Mouse (Mus musculus): ENCODE results near the gene Ppp1r9a. TPM values are rescaled to one million over a fixed set of nuclear protein-coding genes. Genes with fewer than 3 reads are reported as not detected.

The Ppp1r9a gene
- polyA plus RNA-seq, 1 experiment: 0.62 TPM

DNA sequence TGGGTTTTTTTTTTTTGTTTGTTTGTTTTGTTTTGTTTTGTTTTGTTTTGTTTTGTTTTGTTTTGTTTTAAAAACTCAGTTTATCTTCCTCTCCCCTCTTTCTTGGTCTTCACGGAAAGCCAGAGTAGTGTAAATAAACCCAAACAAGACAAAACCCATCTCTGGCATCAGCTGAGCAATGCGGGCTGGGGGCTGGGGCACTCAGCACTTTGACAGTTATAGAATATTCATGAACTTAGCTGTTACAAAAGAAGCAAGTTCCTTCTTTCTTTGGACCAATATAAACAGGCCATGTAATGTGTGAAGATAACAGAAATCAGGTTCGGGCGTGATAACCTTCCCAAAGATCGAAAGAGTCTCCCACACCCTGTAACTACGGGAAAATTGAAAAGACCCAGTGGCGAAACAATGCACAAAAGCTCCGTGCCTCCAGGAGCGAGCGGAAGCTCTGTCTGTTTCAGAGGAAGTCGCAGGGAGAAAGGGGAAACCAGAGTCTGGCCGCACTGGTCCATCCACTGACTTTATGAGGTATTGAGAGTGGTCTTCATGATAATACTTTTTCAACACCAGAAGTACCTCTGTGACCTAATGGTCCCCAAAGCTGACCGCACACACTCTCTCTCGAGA is 264.4 kb downstream of the Ppp1r9a start:
- Histone ChIP-seq H3K4me1 (ENCODE audit: control insufficient read depth, insufficient read depth, insufficient read length) (no peaks in the 10 kb centered on the region), H3K27me3 (ENCODE audit: control insufficient read depth, insufficient read depth, low read length) (no peaks in the 10 kb centered on the region), H3K4me3 (ENCODE audit: extremely low read depth, insufficient read depth, insufficient read length) (peak overlapping the region; percentile 4; the same call in 1 of the 2 replicates), H3K27ac (ENCODE audit: insufficient read depth, low read length) (no peak overlapping the region), H3K36me3 (ENCODE audit: control insufficient read depth, insufficient read depth, low read length) (no peaks in the 10 kb centered on the region)
- peak in 1 of 2 experiments; percentile 6 for DNase-seq (ENCODE audit: low read depth in 1 of 2, low spot score in 2 of 2)
- 9% methylated on average over 14 of the region's 14 CpGs for WGBS
- TF ChIP-seq CTCF (IDR thresholded peaks at IDR 0.05; ENCODE audit: extremely low read depth, insufficient read depth, insufficient read length, insufficient replicate concordance): no peak
- no peak for TF ChIP-seq POLR2A (IDR thresholded peaks at IDR 0.05; ENCODE audit: low read depth, low read length)

GRCm38 (mm10) chr6:5168158-5168557 is 265.4 kb downstream of the Ppp1r9a start:
- DNase-seq (ENCODE audit: low read depth in 1 of 2, low spot score in 2 of 2): no peak
- no peaks in the 10 kb centered on the region for H3K27me3 ChIP-seq (ENCODE audit: control insufficient read depth, insufficient read depth, low read length)
- no peak overlapping the region for H3K27ac ChIP-seq (ENCODE audit: insufficient read depth, low read length)
- H3K4me1 ChIP-seq (ENCODE audit: control insufficient read depth, insufficient read depth, insufficient read length): no peaks in the 10 kb centered on the region
- no peak for TF ChIP-seq CTCF (IDR thresholded peaks at IDR 0.05; ENCODE audit: extremely low read depth, insufficient read depth, insufficient read length, insufficient replicate concordance)
- no peak for TF ChIP-seq POLR2A (IDR thresholded peaks at IDR 0.05; ENCODE audit: low read depth, low read length)
- H3K36me3 ChIP-seq (ENCODE audit: control insufficient read depth, insufficient read depth, low read length): no peaks in the 10 kb centered on the region
- WGBS: 90% methylated on average over 9 of the region's 9 CpGs
- no peak overlapping the region for H3K4me3 ChIP-seq (ENCODE audit: extremely low read depth, insufficient read depth, insufficient read length)

DNA sequence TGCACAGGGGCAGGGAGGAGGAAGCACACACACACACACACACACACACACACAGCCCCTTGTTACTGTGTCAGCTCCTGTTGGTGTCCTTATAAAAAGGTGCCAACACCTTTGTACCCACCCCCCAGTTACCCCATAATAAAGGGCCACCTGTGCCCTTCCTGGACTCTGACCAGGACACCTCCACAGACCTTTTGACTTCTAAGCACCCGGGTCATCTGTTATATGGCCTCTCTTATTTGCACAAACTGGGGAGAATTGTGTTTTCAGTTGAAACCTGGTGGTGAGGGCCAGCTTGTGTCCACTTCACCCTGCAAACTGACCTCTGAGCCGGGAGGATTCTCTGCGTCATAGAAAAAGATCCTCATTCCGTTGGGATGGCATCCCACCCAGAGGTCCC is 268.7 kb downstream of the Ppp1r9a start:
- no peaks in the 10 kb centered on the region for H3K27me3 ChIP-seq (ENCODE audit: control insufficient read depth, insufficient read depth, low read length)
- 86% methylated on average over 4 of the region's 4 CpGs for WGBS
- H3K4me3 ChIP-seq (ENCODE audit: extremely low read depth, insufficient read depth, insufficient read length): no peak overlapping the region
- H3K4me1 ChIP-seq (ENCODE audit: control insufficient read depth, insufficient read depth, insufficient read length): no peaks in the 10 kb centered on the region
- no peak for DNase-seq (ENCODE audit: low read depth in 1 of 2, low spot score in 2 of 2)
- H3K27ac ChIP-seq (ENCODE audit: insufficient read depth, low read length): no peak overlapping the region
- no peak for TF ChIP-seq POLR2A (IDR thresholded peaks at IDR 0.05; ENCODE audit: low read depth, low read length)
- TF ChIP-seq CTCF (IDR thresholded peaks at IDR 0.05; ENCODE audit: extremely low read depth, insufficient read depth, insufficient read length, insufficient replicate concordance): no peak
- H3K36me3 ChIP-seq (ENCODE audit: control insufficient read depth, insufficient read depth, low read length): no peaks in the 10 kb centered on the region

GRCm38 (mm10) chr6:5172571-5172970 is 269.9 kb downstream of the Ppp1r9a start:
- 90% methylated on average over 9 of the region's 9 CpGs for WGBS
- H3K27ac ChIP-seq (ENCODE audit: insufficient read depth, low read length): no peak overlapping the region
- H3K4me3 ChIP-seq (ENCODE audit: extremely low read depth, insufficient read depth, insufficient read length): no peak overlapping the region
- H3K36me3 ChIP-seq (ENCODE audit: control insufficient read depth, insufficient read depth, low read length): no peaks in the 10 kb centered on the region
- no peaks in the 10 kb centered on the region for H3K4me1 ChIP-seq (ENCODE audit: control insufficient read depth, insufficient read depth, insufficient read length)
- no peaks in the 10 kb centered on the region for H3K27me3 ChIP-seq (ENCODE audit: control insufficient read depth, insufficient read depth, low read length)
- TF ChIP-seq POLR2A (IDR thresholded peaks at IDR 0.05; ENCODE audit: low read depth, low read length): no peak
- no peak for TF ChIP-seq CTCF (IDR thresholded peaks at IDR 0.05; ENCODE audit: extremely low read depth, insufficient read depth, insufficient read length, insufficient replicate concordance)
- DNase-seq (ENCODE audit: low read depth in 1 of 2, low spot score in 2 of 2): no peak

- no peak for DNase-seq (ENCODE audit: low read depth in 1 of 2, low spot score in 2 of 2)
- TF ChIP-seq CTCF (IDR thresholded peaks at IDR 0.05; ENCODE audit: extremely low read depth, insufficient read depth, insufficient read length, insufficient replicate concordance): no peak
- TF ChIP-seq POLR2A (IDR thresholded peaks at IDR 0.05; ENCODE audit: low read depth, low read length): no peak
- no peaks in the 10 kb centered on the region for H3K36me3 ChIP-seq (ENCODE audit: control insufficient read depth, insufficient read depth, low read length)
- no peak overlapping the region for H3K27ac ChIP-seq (ENCODE audit: insufficient read depth, low read length)
- no peaks in the 10 kb centered on the region for H3K27me3 ChIP-seq (ENCODE audit: control insufficient read depth, insufficient read depth, low read length)
- H3K4me1 ChIP-seq (ENCODE audit: control insufficient read depth, insufficient read depth, insufficient read length): no peaks in the 10 kb centered on the region
- H3K4me3 ChIP-seq (ENCODE audit: extremely low read depth, insufficient read depth, insufficient read length): no peak overlapping the region
- 71% methylated on average over 10 of the region's 10 CpGs for WGBS
These were observed 271.6 kb downstream of the Ppp1r9a start for GRCm38 (mm10) chr6:5174179-5174812.

DNA sequence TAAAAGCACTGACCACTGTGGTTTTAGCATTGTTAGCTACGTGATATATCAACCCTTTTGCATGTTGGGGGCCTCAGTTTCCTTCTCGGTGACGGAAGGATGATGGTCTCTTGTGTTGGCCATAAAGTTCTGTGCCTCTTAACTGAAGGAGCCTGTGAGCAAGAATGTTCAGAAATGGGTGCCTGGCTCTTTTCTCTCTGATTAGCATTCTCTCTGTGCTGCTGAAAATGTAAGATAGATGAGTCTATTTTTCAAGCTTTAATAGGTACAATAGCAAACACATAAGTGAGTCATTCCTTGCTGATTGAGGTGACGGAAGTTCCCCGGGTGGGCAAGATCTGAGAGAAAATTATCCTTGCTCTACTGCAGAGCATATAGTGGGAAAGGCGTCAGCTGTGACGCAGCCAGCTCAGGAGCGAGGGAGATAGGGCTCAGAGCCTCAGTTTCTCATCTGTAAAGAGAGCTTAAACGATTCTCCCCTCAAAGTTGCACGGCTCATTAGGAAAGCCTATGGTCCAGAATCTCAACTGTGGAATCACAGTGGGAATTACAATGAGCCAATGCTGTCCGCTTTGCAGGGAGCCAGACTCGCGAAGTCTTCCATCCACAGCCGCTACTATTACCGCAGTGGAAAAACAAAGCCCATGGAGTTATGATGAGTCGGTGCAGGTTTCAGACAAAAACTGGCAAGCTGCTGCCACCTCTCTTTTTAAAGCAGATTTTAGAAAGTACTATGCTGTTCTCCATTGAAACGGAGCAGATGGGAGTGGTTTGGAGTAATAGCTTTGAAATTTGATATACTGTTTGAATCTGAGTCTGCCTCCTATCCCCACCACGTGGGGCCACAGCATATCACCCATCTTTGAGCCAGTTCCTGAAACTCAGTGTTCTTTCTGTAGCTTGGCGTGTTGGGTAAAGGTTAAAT is 275.5 kb downstream of the Ppp1r9a start:
- Histone ChIP-seq H3K4me3 (ENCODE audit: extremely low read depth, insufficient read depth, insufficient read length) (no peak overlapping the region), H3K36me3 (ENCODE audit: control insufficient read depth, insufficient read depth, low read length) (no peaks in the 10 kb centered on the region), H3K27me3 (ENCODE audit: control insufficient read depth, insufficient read depth, low read length) (no peaks in the 10 kb centered on the region; the same call in 1 of the 2 replicates), H3K4me1 (ENCODE audit: control insufficient read depth, insufficient read depth, insufficient read length) (no peaks in the 10 kb centered on the region), H3K27ac (ENCODE audit: insufficient read depth, low read length) (no peak overlapping the region)
- no peak for DNase-seq (ENCODE audit: low read depth in 1 of 2, low spot score in 2 of 2)
- WGBS: 77% methylated on average over 19 of the region's 19 CpGs
- TF ChIP-seq CTCF (IDR thresholded peaks at IDR 0.05; ENCODE audit: extremely low read depth, insufficient read depth, insufficient read length, insufficient replicate concordance): no peak
- TF ChIP-seq POLR2A (IDR thresholded peaks at IDR 0.05; ENCODE audit: low read depth, low read length): no peak
